Mouse (Mus musculus) thymus, postnatal 0 days (tissue): ENCODE measurements around the gene Aldh3b1. TPM values are rescaled to one million over a fixed set of nuclear protein-coding genes. Genes with fewer than 3 reads are reported as not detected.

Experiments
- DNase-seq: peaks from one replicate; pipeline ENCODE4 v3.0.0-alpha.2; 2015; ENCODE audit warnings: low spot score
- polyA plus RNA-seq: library from polyadenylated mRNA; unstranded; fragments of >200 nt; fragmentation: Nextera tagmentation; extraction: Ambion mirVana; gene quantifications from 2 replicates; pipeline ENCODE4 v1.2.1, GENCODE M21; 2015

Aldh3b1 gene
- polyA plus RNA-seq, 1 experiment from 2014 or later, result 4.6 TPM

DNA sequence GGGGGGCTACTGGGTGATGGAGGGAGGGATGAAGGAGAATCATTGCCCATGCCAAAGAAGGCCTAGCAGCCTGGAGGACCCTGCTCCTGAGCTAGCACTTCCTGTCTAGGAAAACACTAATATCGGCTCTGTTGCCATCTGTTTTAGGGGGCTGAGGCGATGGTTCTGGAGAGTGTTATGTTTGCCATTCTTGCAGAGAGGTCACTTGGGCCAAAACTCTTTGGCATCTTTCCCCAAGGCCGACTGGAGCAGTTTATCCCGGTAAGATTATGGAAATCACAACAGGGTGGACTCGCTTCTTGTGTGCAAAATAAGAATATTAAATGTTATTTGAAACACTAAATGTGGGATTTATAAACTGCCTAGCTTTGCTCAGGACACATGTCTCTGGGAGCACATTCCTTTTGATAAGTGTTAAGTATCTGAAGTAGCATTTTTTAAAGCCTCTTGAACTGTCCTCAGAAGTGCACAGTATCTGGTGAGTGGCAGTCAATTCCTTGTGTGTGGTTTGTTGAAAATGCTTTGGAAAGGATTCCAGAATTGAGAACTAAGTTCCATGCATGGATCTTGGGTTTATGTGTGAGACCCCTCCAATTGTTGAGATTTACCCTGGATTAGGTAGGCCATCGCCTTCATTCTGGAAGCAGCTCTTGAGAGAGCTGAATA, 45.1 kb downstream of the Aldh3b1 start:
- DNase-seq, result no peak

DNA sequence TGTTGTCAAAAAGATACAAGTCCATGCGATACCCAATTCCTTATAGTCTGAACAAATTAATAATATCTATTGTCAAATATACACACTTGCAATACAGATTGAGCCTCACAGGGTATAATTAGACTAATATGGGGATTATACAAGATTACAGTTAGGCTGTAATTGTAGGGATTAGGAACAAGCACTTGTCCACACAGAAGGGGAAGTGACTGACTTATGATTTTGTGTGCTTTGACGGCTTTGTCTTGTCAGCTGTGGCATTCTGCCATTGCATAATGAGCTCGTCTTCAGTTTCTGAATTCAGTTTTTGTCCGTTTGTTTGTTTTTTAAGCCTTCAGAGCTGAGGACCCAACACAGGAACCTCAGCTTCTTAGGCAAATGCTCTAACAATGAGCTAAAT, 47.4 kb downstream of the Aldh3b1 start:
- no peak for DNase-seq

DNA sequence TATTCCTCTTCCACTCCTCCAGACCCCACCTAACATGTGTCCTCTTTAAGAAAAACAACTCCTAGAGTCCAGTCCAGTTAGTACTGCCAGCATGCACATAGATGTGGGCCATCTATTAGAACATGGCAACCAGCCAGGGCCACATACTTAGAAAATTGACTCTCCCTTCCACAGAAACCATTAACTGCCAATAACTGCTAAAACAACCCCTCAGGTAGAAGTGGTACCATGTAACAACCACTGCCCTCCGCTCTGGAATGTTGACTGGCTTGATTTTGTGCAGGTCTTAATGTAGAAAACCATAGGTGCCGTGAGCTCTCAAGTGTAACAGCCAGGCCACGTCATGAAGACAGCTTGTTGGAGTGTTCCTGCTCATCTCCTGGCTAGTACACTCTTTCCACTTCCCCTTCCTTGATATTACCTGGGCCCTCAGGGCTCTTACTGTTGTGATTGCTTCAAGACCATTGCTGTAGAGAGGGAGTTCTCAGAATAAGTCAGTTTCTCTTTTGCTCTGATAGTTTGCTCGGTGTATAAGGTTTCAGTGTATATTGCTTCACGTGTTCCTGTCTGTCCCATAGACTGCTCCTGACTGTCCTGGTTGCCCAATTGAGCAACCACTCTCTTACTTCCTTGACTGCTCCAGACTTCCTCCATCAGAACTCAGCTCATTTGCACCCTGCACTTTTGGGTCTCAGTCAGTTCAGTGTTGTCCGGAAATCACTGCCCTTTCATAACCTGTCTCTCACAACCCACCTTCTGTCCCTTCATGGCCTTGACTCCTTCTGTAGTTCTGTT, 49.4 kb downstream of the Aldh3b1 start:
- no peak for DNase-seq

DNA sequence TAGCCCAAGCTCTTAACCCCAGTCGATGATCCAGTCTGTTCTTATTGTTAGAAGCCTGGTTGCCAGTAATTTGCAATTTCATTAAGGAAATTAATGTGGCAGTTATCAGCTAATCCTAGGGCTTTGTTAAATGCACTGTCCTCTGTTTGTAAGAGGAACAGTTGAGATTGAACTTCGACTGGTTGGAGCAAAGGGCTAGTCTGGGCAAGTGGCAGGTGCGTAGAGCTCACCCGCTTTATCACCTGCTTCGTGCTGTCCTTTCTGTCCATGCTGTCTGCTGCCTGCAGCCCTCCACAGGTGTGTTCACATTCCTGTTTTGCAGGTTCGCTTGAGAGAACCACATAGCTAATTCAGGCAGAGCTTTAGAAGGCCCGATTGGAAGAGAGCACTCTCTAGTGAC, 54.6 kb downstream of the Aldh3b1 start:
- DNase-seq, result no peak

DNA sequence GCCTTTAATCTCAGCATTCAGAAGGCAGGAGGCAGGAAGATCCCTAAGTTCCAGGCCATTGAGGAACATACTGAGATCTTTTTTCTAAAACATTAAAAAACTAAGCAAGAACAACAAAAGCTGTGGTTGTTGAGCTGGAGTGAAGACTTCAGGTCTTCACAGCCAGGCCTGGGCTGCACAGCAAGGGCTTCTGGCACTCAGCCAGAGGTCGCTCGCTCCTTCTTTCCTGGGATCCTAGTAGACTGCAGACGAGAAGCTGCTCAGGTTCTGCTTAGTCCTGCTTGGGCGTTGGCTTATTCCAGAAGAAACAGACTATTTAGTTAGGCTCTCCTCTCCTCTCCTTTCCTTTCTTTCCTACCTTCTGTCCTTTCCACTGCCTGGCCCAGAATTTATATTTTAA, 57.2 kb downstream of the Aldh3b1 start:
- DNase-seq, result no peak

DNA sequence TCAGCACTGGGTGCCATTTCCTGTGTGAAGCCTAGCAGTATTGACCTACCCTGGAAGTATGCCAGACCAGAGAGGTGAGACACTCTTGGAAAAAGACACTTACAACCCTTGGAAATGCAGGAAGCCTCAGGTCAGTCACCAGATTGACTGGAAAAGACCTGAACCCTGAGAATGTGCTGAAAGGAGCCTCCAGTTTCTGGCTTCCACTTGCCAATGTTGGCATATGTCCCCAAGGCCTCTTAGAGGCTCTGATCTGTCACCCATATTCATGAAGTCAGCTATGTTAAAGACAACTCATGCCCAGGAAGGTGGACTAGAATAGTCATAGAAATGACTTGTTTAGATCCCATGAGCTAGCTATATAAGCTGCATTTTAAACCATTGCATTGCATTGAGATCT, 58.1 kb downstream of the Aldh3b1 start:
- no peak for DNase-seq

DNA sequence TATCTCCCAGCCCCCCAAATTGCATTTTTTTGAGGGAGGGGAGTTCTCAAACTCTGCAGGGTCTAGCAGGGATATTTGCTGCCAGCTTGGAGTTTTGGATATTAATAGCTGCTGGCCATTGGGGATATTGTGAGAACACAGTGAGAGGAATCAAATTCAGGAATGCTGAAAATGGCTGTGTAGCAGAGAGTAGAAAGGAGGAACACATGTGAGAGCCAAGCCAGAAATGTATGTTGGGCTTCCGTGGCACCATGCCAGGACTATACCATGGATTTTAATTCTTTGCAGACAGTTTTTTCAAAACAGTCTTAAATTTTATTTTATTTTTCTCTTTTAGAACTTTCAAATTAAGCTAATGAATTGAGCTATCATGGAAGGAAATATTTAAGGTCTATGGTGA, 61.3 kb downstream of the Aldh3b1 start:
- DNase-seq, result no peak

DNA sequence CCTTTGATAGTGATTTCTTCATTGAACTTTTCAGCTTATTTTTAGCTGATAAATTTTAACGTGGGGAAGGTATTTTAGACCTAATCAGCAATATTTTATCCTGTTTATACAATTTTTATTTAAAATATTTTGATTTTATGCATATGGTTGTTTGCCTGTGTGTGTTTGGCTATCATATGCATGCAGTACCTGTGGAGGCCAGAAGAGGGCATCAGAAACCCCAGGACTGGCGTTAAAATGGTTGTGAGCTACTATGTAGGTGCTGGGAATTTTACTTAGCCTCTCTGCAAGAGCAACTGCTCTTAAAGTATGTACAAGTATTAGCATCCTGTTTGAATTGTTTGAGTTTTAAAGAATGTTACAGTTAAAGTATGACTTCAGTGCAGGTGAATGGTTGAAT, 64.6 kb downstream of the Aldh3b1 start:
- no peak for DNase-seq

Other genes with a start within 250 kb of the Aldh3b1 start
- 1.6 and 2.1 TPM in 2 replicates for gene Lrp5, start 243.2 kb downstream of the Aldh3b1 start, polyA plus RNA-seq
- 6.8 and 8.6 TPM in 2 replicates for gene 1810055G02Rik, start 221.5 kb downstream of the Aldh3b1 start, polyA plus RNA-seq
- 24.7 and 31.1 TPM in 2 replicates for gene Kmt5b, start 162.4 kb downstream of the Aldh3b1 start, polyA plus RNA-seq
- 17.8 and 26.2 TPM in 2 replicates for gene Chka, start 78.0 kb downstream of the Aldh3b1 start, polyA plus RNA-seq
- 48.7 and 50.1 TPM in 2 replicates for gene Tcirg1, start 22.7 kb downstream of the Aldh3b1 start, polyA plus RNA-seq
- gene Ndufs8, start 17.0 kb downstream of the Aldh3b1 start, polyA plus RNA-seq, result 333 and 338 TPM in 2 replicates
- 32.2 and 34.2 TPM in 2 replicates for gene Unc93b1, start 5.4 kb upstream of the Aldh3b1 start, polyA plus RNA-seq
- gene Aldh3b3, start 28.8 kb upstream of the Aldh3b1 start, polyA plus RNA-seq, result 0.07 TPM in 1 of 2 replicates, not detected in the other
- 1.5 and 1.6 TPM in 2 replicates for gene Aldh3b2, start 42.5 kb upstream of the Aldh3b1 start, polyA plus RNA-seq
- gene Acy3, start 56.8 kb upstream of the Aldh3b1 start, polyA plus RNA-seq, result 4.3 and 5.9 TPM in 2 replicates
- gene Tbx10, start 62.9 kb upstream of the Aldh3b1 start, polyA plus RNA-seq, result 0.06 TPM in 1 of 2 replicates, not detected in the other
- gene Nudt8, start 70.8 kb upstream of the Aldh3b1 start, polyA plus RNA-seq, result 40.4 and 42.5 TPM in 2 replicates
- gene Gm49405, start 70.8 kb upstream of the Aldh3b1 start, polyA plus RNA-seq, result 0.98 and 1.6 TPM in 2 replicates
- 1.3 and 1.6 TPM in 2 replicates for gene Doc2g, start 73.5 kb upstream of the Aldh3b1 start, polyA plus RNA-seq
- gene Ndufv1, start 83.0 kb upstream of the Aldh3b1 start, polyA plus RNA-seq, result 191 and 194 TPM in 2 replicates
- gene Gstp1, start 108.2 kb upstream of the Aldh3b1 start, polyA plus RNA-seq, result 609 and 681 TPM in 2 replicates
- 4.5 and 6.1 TPM in 2 replicates for gene Gstp2, start 116.2 kb upstream of the Aldh3b1 start, polyA plus RNA-seq
- 10.3 and 13.9 TPM in 2 replicates for gene Gstp3, start 129.8 kb upstream of the Aldh3b1 start, polyA plus RNA-seq
- 0.42 TPM in 1 of 2 replicates, not detected in the other for gene Cabp2, start 151.8 kb upstream of the Aldh3b1 start, polyA plus RNA-seq
- gene Cdk2ap2, start 167.4 kb upstream of the Aldh3b1 start, polyA plus RNA-seq, result 179 and 208 TPM in 2 replicates
- gene Pitpnm1, start 170.2 kb upstream of the Aldh3b1 start, polyA plus RNA-seq, result 37.1 and 45.6 TPM in 2 replicates
- 114 TPM in 2 replicates for gene Aip, start 196.1 kb upstream of the Aldh3b1 start, polyA plus RNA-seq
- 0.03 TPM in 1 of 2 replicates, not detected in the other for gene Gpr152, start 210.0 kb upstream of the Aldh3b1 start, polyA plus RNA-seq
- gene Cabp4, start 214.2 kb upstream of the Aldh3b1 start, polyA plus RNA-seq, result 0.48 and 0.58 TPM in 2 replicates
- gene Coro1b, start 218.8 kb upstream of the Aldh3b1 start, polyA plus RNA-seq, result 184 and 207 TPM in 2 replicates
- 929 and 954 TPM in 2 replicates for gene Ptprcap, start 223.8 kb upstream of the Aldh3b1 start, polyA plus RNA-seq
- gene Rps6kb2, start 233.5 kb upstream of the Aldh3b1 start, polyA plus RNA-seq, result 36.4 and 41.8 TPM in 2 replicates
- gene Carns1, start 245.7 kb upstream of the Aldh3b1 start, polyA plus RNA-seq, result 6.8 and 10.4 TPM in 2 replicates